Mouse (Mus musculus) large intestine, adult 2 months (tissue): ENCODE data around the gene Erap1. TPM values are rescaled to one million over a fixed set of nuclear protein-coding genes. Genes with fewer than 3 reads are reported as not detected.
"Not testable (repeated sequence)": the region's sequence is repeated elsewhere in the genome, so short reads cannot be mapped to it uniquely, and the experiment has no call there.

Experiments used
- DNase-seq: peaks from one replicate; pipeline ENCODE4 v3.0.0-alpha.2; 2012; ENCODE audit warnings: low read depth, low spot score
- WGBS: fragments of 180-500 bp; shearing (Covaris S2); methylation state at CpG from one replicate; pipeline ENCODE4 v1.1.7; 2018; 5-methylcytosine and 5-hydroxymethylcytosine counted together
- polyA plus RNA-seq: library from polyadenylated mRNA; depleted of rRNA; stranded (reverse); fragments of >200 nt; gene quantifications from 2 replicates; pipeline ENCODE4 v1.2.3, GENCODE M21; 2012; rRNA removed

Gene Erap1
- 33.0 and 59.0 TPM in 2 replicates for polyA plus RNA-seq

DNA sequence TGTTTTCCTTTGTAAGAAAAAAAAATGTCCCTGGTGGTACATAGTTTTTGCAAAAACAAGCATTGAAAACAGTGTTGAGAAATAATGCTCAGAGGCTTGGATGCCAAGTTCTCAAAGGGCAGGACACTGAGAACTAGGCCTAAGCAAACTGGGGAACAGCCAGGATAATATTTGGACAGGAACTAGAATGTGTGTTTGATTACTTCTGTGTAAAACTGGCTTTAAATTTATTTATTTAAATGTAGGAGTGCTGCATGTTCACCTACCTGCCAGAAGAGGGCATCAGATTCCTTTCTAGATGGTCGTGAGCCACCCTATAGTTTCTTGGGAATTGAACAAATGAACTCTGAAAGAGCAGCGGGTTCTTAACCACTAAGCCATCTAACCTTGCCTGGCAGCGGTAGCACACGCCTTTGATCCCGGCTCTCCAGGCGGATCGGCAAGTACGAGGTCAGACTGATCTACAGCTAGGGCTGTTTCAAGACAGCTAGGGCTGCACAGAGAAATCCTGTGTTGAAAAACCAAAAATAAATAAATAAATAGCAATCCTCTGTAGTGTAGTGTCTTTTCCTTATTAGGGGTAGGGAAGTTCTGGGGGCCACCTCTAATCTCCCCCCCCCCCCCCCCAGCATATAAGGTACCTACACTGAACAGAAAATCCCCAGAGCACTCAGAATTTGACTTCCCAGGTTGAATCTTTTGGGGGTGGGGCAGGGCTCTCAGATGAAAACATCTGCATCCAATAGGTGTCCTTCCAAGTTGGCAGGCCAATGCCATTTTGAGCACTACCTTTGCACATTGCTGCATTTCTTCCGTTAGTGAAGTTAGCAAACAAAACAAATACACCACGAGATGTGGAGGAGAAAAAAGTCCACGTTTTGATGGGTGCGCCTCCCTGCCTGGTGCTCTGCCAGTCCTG lies at the start of gene Erap1:
TSS of gene Erap1 (plus strand) at position 776 of the 919 bp plus-strand sequence.
- DNase-seq, result peak; percentile 39
- WGBS, result under 1% methylated on average over 12 of the region's 12 CpGs

DNA sequence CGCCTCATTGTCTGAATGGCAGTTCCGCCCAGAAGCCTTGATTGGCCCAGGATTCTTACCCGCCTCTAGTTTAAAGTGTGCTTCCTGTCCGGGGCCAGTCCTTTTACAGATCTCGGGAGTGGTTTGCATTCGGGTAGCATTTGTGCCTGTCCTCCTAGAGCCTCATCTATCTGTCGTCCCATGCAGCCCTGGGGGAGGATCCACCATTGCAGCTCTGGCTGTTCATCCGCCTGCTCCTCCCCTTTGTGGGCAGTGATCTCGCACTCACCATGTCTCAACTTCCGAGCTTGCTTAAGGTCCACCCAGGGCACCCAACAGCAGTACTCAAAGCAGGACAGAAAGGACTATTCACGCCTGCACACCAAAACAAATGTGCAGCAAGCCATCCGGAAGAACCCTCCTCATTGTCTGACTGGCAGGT lies 48.0 kb upstream of the Erap1 start:
- DNase-seq, result not testable (repeated sequence)

DNA sequence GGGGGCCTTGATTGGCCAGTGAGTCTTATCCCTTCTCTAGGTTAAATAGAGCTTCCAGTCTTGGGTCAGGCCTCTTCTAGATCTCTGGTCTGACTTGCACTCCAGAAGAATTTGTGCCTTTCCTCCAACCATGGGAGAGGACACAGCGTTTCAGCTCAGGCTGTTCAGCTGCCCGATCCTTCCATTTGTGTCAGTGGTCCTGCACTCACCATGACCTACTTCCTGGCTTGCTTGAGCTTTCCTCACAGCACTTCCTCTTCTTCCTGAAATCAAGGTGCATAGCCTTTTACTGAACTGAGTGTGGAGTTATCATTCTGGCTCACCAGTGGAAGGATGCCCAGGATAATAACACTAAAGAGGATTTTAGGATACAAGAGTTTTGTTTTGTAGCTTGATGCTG lies 47.5 kb upstream of the Erap1 start:
- WGBS, result 73% methylated on average over 2 of the region's 2 CpGs
- DNase-seq, result not testable (repeated sequence)

More for the DNA sequence above, 48.0 kb upstream of the Erap1 start:
- WGBS, result 62% methylated on average over 12 of the region's 12 CpGs

DNA sequence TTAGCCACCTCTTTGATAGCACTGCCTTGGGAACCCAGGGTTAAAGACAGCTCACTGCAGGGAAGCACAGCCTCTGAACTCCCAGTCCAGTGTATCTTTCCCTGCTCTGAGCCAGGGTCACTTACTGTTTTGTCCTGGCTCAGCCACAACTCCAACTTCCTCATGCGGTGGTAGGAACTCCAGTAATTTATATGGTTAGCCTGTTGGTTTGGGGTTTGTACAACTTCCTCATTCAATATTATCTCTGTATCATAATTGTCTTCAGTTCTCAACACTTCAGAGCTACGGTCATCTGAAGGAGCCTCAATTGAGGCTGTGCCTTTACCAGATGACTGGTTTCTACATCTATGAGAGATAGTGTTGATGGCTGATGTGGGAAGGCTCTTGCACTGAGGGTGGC lies 42.3 kb upstream of the Erap1 start:
- WGBS, result 63% methylated on average over 2 of the region's 2 CpGs
- not testable (repeated sequence) for DNase-seq

DNA sequence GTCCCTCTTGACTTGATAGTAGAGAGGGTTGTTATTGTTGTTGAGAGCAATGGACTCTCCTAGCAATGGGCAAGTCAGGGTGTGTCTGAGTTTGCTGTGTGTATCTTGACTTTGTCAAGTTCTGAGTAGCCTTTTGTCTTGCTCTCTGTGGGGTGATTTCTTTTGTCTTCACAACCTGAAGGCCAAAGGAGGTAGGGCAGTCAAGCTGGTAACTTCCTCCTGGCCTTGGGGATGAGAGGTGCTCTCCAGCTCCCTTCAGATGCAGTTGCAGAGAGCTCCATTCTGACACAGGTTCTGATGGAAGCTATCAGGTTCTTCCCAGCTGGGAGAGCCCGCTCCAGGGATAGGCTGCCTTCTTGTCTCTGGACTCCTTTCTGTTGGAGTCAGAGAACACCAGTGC lies 37.6 kb upstream of the Erap1 start:
- not testable (repeated sequence) for DNase-seq
- 79% methylated on average over 1 of the region's 1 CpGs for WGBS

DNA sequence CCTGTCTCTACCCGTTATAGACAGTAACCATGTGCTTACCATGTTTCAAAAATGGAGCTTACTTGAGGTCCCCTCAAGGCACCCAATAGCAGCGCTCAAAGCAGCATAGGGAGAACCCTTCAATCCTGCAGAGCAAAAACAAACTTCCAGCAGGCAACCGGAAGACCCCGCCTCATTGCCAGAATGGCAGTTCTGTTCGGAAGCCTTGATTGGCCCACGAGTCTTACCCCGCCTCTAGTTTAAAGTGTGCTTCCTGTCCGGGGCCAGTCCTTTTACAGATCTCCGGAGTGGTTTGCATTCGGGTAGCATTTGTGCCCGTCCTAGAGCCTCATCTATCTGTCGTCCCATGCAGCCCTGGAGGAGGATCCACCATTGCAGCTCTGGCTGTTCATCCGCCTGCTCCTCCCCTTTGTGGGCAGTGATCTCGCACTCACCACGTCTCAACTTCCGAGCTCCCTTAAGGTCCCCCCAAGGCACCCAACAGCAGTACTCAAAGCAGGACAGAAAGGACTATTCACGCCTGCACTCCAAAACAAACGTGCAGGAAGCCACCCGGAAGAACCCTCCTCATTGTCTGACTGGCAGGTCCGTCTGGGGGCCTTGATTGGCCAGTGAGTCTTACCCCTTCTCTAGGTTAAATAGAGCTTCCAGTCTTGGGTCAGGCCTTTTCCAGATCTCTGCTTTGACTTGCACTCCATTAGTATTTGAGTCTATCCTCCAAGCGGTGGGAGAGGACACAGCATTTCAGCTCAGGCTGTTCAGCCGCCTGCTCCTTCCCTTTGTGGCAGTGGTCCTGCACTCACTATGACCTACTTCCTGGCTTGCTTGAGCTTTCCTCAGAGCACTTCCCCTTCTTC lies 22.0 kb upstream of the Erap1 start:
- peak; percentile 38 for DNase-seq
- 8% methylated on average over 22 of the region's 22 CpGs for WGBS

DNA sequence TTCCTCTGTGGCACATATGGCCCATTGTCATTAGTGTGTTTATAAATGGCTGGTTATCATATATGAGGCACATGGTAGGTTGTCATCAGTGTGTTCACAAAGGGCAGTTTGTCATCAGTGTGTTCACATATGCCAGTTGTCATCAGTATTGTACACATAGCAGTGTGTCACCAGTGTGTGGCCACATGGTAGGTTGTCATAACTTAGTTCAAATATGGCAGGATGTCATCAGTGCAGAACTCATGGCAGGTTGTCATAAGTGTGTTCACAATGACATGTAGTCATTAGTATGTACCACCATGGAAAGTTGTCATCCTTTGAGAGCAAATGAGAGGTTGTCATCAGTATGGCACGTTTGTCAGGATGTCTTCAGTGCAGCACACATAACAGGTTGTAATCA lies 7.0 kb upstream of the Erap1 start:
- WGBS, result 47% methylated on average over 1 of the region's 1 CpGs
- DNase-seq, result no peak

DNA sequence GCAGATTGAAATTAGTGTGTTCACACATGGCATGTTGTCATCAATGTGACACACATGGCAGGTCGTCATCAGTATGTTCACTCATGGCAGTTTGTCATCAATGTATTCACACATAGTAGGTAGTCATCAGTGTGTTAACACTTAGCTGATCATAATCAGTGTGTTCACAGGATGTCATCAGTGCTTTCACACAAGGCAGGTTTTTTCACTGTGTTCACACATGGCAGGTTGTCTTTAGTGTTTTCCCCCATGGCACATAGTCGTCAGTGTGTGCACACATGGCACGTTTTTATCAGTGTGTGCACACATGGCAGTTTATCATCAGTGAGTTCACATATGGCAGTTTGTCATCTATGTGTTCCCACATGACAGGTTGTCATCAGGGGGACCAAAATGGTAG lies 6.5 kb upstream of the Erap1 start:
- no peak for DNase-seq
- 82% methylated on average over 3 of the region's 3 CpGs for WGBS

DNA sequence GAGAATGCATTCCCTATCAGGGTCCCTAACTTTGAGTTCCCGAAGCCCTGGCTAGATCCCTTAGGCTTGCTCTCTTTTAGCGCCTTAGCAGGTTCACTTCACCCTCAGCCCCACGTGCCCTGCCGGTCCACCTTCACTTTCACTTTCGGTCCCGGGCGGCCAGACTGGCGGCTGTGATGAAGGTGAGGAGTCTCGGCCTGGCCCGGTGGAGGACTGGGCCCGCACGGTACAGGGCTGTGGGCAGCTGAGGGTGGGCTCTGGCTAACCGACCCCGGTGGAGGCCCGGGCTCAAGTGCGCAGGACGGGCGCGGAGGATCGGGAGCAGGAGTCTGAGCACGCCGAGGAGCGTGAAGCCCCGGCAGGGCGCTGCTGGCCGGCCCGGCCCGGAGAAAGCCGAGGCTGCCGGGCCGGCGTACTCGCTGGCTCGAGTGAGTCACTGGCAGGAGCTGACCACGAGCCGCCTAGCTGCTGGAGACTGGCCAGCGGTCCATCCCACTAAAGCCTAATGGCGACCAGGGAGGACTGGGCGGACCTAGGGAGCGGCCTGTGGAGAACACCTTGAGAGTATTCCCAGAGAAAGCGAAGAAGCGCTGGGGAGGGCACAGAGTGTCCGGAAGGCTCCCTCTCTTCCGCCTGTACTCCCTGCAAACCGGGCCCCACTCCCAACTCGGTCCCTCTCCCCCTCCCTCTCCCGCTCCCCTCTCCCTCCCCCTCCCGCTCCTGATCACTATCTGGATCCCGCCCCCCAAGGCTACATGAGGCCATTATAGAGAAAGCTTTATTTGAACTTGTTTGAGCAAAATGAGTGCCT lies 549 bp downstream of the Erap1 start:
- peak; percentile 57 for DNase-seq
- WGBS, result 1% methylated on average over 48 of the region's 49 CpGs

DNA sequence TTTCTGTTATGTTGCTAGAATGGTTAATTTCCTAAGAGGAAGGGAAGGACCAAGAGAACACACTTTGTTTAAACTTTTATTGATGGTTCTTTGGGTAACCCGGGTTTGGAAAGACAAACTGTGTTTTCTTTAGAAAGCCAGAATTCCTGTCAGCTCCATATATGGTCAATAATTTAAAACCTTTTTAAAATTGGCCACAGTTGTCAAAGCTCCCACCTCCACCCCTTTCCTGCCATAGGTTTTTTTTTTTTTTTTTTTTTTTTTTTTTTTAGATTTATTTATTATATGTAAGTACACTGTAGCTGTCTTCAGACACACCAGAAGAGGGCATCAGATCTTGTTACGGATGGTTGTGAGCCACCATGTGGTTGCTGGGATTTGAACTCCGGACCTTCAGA lies 1.2 kb downstream of the Erap1 start:
- WGBS, result 46% methylated on average over 3 of the region's 3 CpGs
- DNase-seq, result not testable (repeated sequence)

DNA sequence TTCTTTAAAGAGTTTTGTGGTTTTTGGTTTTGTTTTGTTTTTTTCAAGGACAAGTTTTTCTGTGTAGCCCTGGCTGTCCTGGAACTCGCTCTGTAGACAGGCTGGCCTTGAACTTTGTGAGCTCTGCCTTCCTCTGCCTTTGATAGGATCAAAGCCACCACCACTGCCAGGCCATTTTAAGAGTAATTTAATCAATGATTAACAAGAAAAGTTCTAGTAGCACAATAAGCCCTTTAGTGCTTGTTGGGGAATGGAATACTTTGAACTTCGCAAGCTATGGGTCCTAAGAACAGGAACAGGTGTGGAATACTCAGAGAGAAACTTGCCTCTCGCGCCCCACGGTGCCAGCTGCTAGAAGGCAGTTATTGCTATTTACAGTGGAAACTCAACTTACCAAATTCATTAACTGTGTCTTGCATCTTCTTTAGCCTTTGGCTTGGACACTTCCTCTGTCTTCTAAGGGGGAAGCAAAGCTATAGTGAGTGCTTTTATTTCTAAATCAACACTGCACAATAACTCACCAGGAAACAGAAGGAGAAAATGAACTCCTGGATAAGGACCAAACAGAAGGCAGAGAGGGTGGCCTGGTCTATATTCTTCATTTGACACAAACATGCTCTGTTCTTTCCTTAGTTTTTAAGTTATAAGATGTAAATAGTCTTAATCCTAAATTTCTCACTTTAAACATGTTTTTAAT lies 56.3 kb downstream of the Erap1 start:
- DNase-seq, result no peak
- 38% methylated on average over 5 of the region's 5 CpGs for WGBS

DNA sequence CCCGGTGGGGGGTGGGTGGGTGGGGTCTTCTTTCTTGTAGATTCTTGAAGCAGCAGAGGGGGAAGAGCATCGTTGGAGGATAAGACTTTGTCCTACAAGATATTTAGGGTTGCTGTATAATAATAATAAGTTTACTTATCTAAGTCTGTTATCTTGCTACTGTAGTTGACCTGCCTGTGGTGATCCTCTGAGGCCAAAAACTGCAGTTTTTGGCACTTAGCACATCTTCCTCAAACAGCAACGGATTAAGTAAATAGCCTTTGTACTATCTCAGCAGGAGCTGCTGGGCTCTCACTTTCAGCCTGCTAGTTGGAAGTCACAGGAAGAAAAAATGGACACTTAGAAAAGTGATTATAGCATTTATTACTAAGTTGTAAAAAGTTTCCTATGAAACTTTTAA lies 56.9 kb downstream of the Erap1 start:
- DNase-seq, result no peak
- 27% methylated on average over 3 of the region's 3 CpGs for WGBS

DNA sequence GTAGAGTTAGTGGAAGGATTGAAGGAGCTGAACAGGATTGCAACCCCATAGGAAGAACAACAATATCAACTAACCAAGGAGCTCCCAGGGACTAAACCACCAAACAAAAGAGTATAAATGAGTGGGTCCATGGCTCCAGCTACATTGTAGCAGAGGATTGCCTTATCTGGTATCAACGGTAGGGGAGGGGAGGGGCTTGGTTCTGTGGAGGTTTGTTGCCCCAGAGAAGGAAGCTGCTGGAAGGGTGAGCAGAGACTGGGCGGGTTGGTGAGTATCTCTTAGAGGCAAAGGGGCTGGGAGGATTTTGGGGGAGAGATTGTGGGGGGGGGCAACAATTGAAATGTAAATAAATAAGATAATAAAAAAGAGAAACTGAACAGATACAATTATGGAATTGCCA lies 79.6 kb downstream of the Erap1 start:
- 98% methylated on average over 2 of the region's 2 CpGs for WGBS
- DNase-seq, result no peak

DNA sequence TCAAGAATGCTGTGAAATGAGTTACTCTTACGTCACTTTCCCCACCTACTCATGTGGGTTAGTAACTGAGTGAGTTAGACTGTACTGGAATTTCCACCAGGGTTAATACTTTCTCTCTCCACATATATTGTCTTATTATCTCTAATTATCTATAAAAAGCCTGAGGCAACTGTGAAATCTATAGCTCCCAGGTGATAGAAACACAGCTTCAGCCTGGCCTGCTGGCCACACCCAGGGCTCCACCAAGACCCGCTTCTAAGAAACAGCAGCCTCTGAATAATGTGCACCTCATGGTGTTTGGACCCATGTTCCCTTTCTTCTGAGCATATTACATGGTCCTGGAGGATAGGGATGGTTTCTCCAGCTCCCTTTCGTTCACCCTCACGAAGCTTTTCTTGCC lies 94.4 kb downstream of the Erap1 start:
- DNase-seq, result no peak
- 98% methylated on average over 4 of the region's 4 CpGs for WGBS

DNA sequence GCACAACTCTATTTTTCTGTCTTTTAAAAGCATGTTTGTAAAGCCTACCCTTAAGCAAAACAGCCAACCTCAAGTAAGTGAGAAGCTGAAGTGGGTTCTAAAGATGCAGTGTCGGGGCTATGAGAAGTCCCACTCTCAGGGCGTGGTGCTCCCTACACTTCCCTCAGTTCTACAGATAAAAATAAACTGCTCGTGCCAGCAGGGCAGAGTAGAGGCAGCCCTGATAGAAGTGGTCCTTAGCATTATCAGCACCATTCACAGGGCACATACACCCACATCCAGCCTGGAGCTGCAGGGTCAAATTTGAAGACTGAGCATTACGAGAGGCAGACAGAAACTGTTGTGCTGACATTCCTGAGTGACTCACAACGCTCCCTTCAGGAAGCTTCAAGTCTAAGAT lies 96.5 kb downstream of the Erap1 start:
- no peak for DNase-seq
- 90% methylated on average over 5 of the region's 5 CpGs for WGBS

DNA sequence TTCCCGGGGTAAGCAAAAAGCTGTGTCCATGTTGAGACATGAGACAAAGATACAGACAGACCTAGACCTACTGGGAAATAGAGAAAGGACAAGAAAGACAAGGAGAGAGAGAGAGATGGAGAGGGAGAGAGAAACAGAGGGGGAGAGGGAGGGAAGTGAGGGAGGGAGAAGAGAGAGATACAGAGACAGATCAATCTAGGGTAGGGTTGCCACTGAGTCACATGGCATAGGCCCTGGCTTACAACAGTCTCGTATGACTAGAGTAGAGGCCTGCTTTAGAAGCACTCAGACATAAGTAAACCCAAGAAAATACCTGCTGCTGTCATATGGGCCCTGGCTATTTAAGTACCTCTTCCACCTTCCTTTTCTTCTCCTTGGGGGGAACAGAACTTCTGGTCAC lies 97.0 kb downstream of the Erap1 start:
- WGBS, result 95% methylated on average over 2 of the region's 2 CpGs
- no peak for DNase-seq
